Mouse (Mus musculus): ENCODE results near the gene Ubald2. TPM values are rescaled to one million over a fixed set of nuclear protein-coding genes. Genes with fewer than 3 reads are reported as not detected.
A peak's percentile ranks its signal among the peaks of the same experiment; 100 is the strongest.

The Ubald2 gene
- polyA plus RNA-seq, 1 experiment from 2014 or later = 29.8 TPM

DNA sequence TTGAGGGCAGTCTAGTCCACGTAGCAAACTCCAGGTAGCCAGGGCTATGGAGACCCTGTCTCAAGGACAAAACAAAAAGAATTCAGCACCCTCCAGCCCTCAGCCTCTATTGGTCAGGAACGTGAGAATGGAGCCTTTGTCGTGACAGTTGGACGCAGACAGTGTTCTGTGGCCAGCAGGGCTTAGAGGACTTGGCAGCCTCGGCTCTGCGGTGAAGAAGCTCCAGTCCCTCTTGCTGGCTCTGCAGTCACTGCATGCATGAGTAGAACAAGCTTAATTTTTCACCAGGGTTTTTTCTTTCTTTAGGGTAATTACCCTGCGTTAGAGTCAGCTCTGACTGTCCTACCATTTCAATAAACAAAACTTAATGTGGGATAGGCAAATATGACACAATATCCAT is 47.9 kb downstream of the Ubald2 start:
- Histone ChIP-seq H3K4me2 (ENCODE audit: low read depth, low read length) (no peak overlapping the region), H3K36me3 (replicated peaks; ENCODE audit: insufficient read depth, low read length) (peaks cover 65% of the 10 kb centered on the region), H3K9me3 (ENCODE audit: low read length) (no peaks in the 10 kb centered on the region), H3K9ac (replicated peaks) (no peak overlapping the region), H3K27me3 (ENCODE audit: insufficient read depth, low read length) (no peaks in the 10 kb centered on the region), H3K27ac (ENCODE audit: low read depth) (no peak overlapping the region), H3K4me1 (ENCODE audit: insufficient read depth) (no peaks in the 10 kb centered on the region), H3K4me3 (ENCODE audit: low read depth, low read length) (no peak overlapping the region)
- no peak for TF ChIP-seq EP300 (IDR thresholded peaks at IDR 0.05; ENCODE audit: low read depth)
- no peak for TF ChIP-seq CTCF (IDR thresholded peaks at IDR 0.05; ENCODE audit: low read depth)
- ATAC-seq (no peak), DNase-seq (no peak)
- WGBS (ENCODE audit: insufficient replicate concordance) = 80% methylated on average over 7 of the region's 7 CpGs

DNA sequence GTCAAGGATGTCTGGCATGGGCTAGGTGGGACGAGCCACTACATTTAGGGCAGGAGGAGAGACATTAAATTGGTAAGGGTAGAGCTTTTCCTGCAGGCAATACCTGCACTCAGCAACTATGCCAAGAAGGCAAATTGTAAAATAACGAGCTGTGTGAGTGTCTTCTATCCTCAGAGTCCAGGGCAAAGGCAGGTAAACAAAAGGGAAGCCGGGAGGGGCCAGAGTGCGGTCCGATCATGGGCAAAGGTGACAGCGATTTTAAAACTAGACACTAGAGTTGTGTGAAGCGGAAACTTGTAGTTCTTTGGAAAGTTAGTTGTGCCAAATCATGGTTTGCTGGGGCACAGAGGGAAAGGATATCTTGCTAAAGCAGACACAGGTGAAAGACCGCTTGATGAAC is 50.4 kb downstream of the Ubald2 start:
- ATAC-seq = peak; percentile 76
- Histone ChIP-seq H3K9ac (replicated peaks) (no peak overlapping the region), H3K4me2 (ENCODE audit: low read depth, low read length) (peak overlapping the region; percentile 29; the same call in 1 of the 2 replicates)

DNA sequence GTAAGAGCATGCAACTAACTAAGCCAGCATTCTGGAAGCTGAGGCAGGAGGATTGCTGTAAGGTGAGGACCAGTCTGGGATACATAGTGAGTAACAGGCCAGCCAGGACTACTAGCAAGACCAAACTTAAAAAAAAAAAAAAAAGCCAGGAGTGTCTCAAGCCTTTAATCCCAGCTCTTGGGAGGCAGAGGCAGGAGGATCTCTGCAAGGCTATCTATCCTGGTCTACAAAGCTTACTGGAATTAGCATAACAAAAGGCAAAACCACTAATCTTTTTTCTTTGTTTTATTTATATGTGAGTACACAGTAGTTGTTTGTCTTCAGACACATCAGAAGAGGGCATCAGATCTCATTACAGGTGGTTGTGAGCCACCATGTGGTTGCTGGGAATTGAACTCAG is 54.3 kb downstream of the Ubald2 start:
- no peak overlapping the region for H3K4me2 ChIP-seq (ENCODE audit: low read depth, low read length)
- ATAC-seq (no peak), DNase-seq (no peak)
- H3K9me3 ChIP-seq (ENCODE audit: low read length) = no peaks in the 10 kb centered on the region
- peaks cover 20% of the 10 kb centered on the region for H3K36me3 ChIP-seq (replicated peaks; ENCODE audit: insufficient read depth, low read length)
- TF ChIP-seq EP300 (IDR thresholded peaks at IDR 0.05; ENCODE audit: low read depth) (no peak), CTCF (IDR thresholded peaks at IDR 0.05; ENCODE audit: low read depth) (no peak)
- H3K4me3 ChIP-seq (ENCODE audit: low read depth, low read length) = no peak overlapping the region
- no peaks in the 10 kb centered on the region for H3K27me3 ChIP-seq (ENCODE audit: insufficient read depth, low read length)
- peaks cover 16% of the 10 kb centered on the region for H3K4me1 ChIP-seq (ENCODE audit: insufficient read depth)
- H3K9ac ChIP-seq (replicated peaks) = no peak overlapping the region
- no peak overlapping the region for H3K27ac ChIP-seq (ENCODE audit: low read depth)

More for the DNA sequence above, 50.4 kb downstream of the Ubald2 start:
- Histone ChIP-seq H3K27ac (ENCODE audit: low read depth) (peak overlapping the region; percentile 77), H3K27me3 (ENCODE audit: insufficient read depth, low read length) (no peaks in the 10 kb centered on the region), H3K4me3 (ENCODE audit: low read depth, low read length) (no peak overlapping the region), H3K4me1 (ENCODE audit: insufficient read depth) (peaks cover 7% of the 10 kb centered on the region), H3K9me3 (ENCODE audit: low read length) (no peaks in the 10 kb centered on the region), H3K36me3 (replicated peaks; ENCODE audit: insufficient read depth, low read length) (peaks cover 52% of the 10 kb centered on the region)
- 72% methylated on average over 8 of the region's 8 CpGs for WGBS (ENCODE audit: insufficient replicate concordance)
- DNase-seq = no peak
- no peak for TF ChIP-seq CTCF (IDR thresholded peaks at IDR 0.05; ENCODE audit: low read depth)
- TF ChIP-seq EP300 (IDR thresholded peaks at IDR 0.05; ENCODE audit: low read depth) = no peak

Other genes with a start within 250 kb of the Ubald2 start
- gene Ten1, start 235.2 kb upstream of the Ubald2 start, polyA plus RNA-seq (2015; fragmentation: Nextera tagmentation; extraction: Ambion mirVana) = 20.7 and 22.8 TPM in 2 replicates
- 258 and 304 TPM in 2 replicates for gene Acox1, start 235.0 kb upstream of the Ubald2 start, polyA plus RNA-seq (2015; fragmentation: Nextera tagmentation; extraction: Ambion mirVana)
- 0.06 and 0.07 TPM in 2 replicates for gene Evpl, start 196.0 kb upstream of the Ubald2 start, polyA plus RNA-seq (2015; fragmentation: Nextera tagmentation; extraction: Ambion mirVana)
- 20.9 and 23.8 TPM in 2 replicates for gene Srp68, start 159.9 kb upstream of the Ubald2 start, polyA plus RNA-seq (2015; fragmentation: Nextera tagmentation; extraction: Ambion mirVana)
- gene Galr2, start 153.2 kb upstream of the Ubald2 start, polyA plus RNA-seq (2015; fragmentation: Nextera tagmentation; extraction: Ambion mirVana) = not detected in 2 replicates
- 18.1 and 18.4 TPM in 2 replicates for gene Exoc7, start 126.9 kb upstream of the Ubald2 start, polyA plus RNA-seq (2015; fragmentation: Nextera tagmentation; extraction: Ambion mirVana)
- gene Foxj1, start 98.7 kb upstream of the Ubald2 start, polyA plus RNA-seq (2015; fragmentation: Nextera tagmentation; extraction: Ambion mirVana) = 0.07 and 0.14 TPM in 2 replicates
- 1.5 and 2.2 TPM in 2 replicates for gene Rnf157, start 21.1 kb upstream of the Ubald2 start, polyA plus RNA-seq (2015; fragmentation: Nextera tagmentation; extraction: Ambion mirVana)
- gene Qrich2, start 32.1 kb downstream of the Ubald2 start, polyA plus RNA-seq (2015; fragmentation: Nextera tagmentation; extraction: Ambion mirVana) = 0.06 TPM in 1 of 2 replicates, not detected in the other
- gene Prpsap1, start 60.1 kb downstream of the Ubald2 start, polyA plus RNA-seq (2015; fragmentation: Nextera tagmentation; extraction: Ambion mirVana) = 64.4 and 67.4 TPM in 2 replicates
- 15.5 and 17.4 TPM in 2 replicates for gene Sphk1, start 96.8 kb downstream of the Ubald2 start, polyA plus RNA-seq (2015; fragmentation: Nextera tagmentation; extraction: Ambion mirVana)
- gene Ube2o, start 147.4 kb downstream of the Ubald2 start, polyA plus RNA-seq (2015; fragmentation: Nextera tagmentation; extraction: Ambion mirVana) = 15.2 and 16.3 TPM in 2 replicates
- not detected in 2 replicates for gene Aanat, start 152.3 kb downstream of the Ubald2 start, polyA plus RNA-seq (2015; fragmentation: Nextera tagmentation; extraction: Ambion mirVana)
- gene Rhbdf2, start 192.9 kb downstream of the Ubald2 start, polyA plus RNA-seq (2015; fragmentation: Nextera tagmentation; extraction: Ambion mirVana) = 4.9 and 6.2 TPM in 2 replicates
- gene Prcd, start 219.4 kb downstream of the Ubald2 start, polyA plus RNA-seq (2015; fragmentation: Nextera tagmentation; extraction: Ambion mirVana) = 0.32 TPM in 1 of 2 replicates, not detected in the other
- 3.6 and 3.7 TPM in 2 replicates for gene Cygb, start 220.2 kb downstream of the Ubald2 start, polyA plus RNA-seq (2015; fragmentation: Nextera tagmentation; extraction: Ambion mirVana)